Mouse (Mus musculus): ENCODE results near the gene Oas1f. TPM values are rescaled to one million over a fixed set of nuclear protein-coding genes. Genes with fewer than 3 reads are reported as not detected.
"Not testable (repeated sequence)": the region's sequence is repeated elsewhere in the genome, so short reads cannot be mapped to it uniquely, and the experiment has no call there.

Gene Oas1f
- polyA plus RNA-seq, 1 experiment from 2014 or later, result not detected

GRCm38 (mm10) chr5:120865336-120865860 lies 18.2 kb downstream of the Oas1f start:
- Histone ChIP-seq H3K27ac (ENCODE audit: low read length) (no peak overlapping the region), H3K4me1 (ENCODE audit: control insufficient read depth, low read depth, low read length) (no peaks in the 10 kb centered on the region), H3K9me3 (replicated peaks; ENCODE audit: control insufficient read depth, low read length) (no peaks in the 10 kb centered on the region), H3K27me3 (ENCODE audit: control insufficient read depth, insufficient read depth, low read depth, low read length) (no peaks in the 10 kb centered on the region), H3K9ac (ENCODE audit: low read depth, low read length) (no peak overlapping the region), H3K4me2 (ENCODE audit: low read depth, low read length) (no peak overlapping the region), H3K36me3 (ENCODE audit: control insufficient read depth, insufficient read depth) (no peaks in the 10 kb centered on the region), H3K4me3 (ENCODE audit: low read depth, low read length) (no peak overlapping the region)
- ATAC-seq (ENCODE audit: low read depth), result no peak
- 48% methylated on average over 3 of the region's 3 CpGs for WGBS (ENCODE audit: insufficient replicate concordance)

DNA sequence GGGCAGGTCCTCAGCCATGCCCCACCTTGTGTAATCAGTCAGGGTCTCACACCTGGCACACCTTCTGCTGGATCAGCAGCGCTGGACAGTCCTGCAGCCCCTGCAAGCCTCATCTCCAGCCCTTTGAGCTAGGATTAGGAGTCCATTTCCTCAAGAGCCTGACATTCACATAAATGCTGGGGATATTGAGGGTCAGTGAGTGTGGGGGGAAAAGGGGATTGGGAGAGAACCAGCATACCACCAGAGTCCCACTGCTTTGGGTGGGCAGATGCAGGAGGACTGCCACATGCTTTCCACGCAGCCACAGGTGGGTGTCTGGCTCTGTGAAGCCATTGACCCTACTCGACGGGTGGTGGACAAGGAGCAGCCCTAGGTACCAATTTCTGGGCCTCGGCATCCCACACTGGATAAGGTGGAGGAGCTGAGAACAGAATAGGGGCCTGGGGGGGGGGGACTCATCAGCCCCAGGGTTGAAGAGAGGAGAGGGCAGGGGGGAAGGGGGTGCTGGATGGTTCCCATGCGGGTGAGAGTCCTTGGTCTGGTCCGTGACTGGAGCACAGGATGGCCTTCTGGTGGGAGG lies 22.4 kb downstream of the Oas1f start:
- no peaks in the 10 kb centered on the region for H3K36me3 ChIP-seq (ENCODE audit: control insufficient read depth, insufficient read depth)
- H3K4me1 ChIP-seq (ENCODE audit: control insufficient read depth, low read depth, low read length), result no peaks in the 10 kb centered on the region
- no peak overlapping the region for H3K9ac ChIP-seq (ENCODE audit: low read depth, low read length)
- H3K4me3 ChIP-seq (ENCODE audit: low read depth, low read length), result no peak overlapping the region
- H3K4me2 ChIP-seq (ENCODE audit: low read depth, low read length), result no peak overlapping the region
- no peaks in the 10 kb centered on the region for H3K27me3 ChIP-seq (ENCODE audit: control insufficient read depth, insufficient read depth, low read depth, low read length)
- 52% methylated on average over 7 of the region's 7 CpGs for WGBS (ENCODE audit: insufficient replicate concordance)
- no peaks in the 10 kb centered on the region for H3K9me3 ChIP-seq (replicated peaks; ENCODE audit: control insufficient read depth, low read length)
- ATAC-seq (ENCODE audit: low read depth), result no peak
- no peak overlapping the region for H3K27ac ChIP-seq (ENCODE audit: low read length)

GRCm38 (mm10) chr5:120870081-120870480 lies 22.9 kb downstream of the Oas1f start:
- H3K9me3 ChIP-seq (replicated peaks; ENCODE audit: control insufficient read depth, low read length), result no peaks in the 10 kb centered on the region
- no peak overlapping the region for H3K4me3 ChIP-seq (ENCODE audit: low read depth, low read length)
- no peak overlapping the region for H3K27ac ChIP-seq (ENCODE audit: low read length)
- H3K4me2 ChIP-seq (ENCODE audit: low read depth, low read length), result no peak overlapping the region
- no peak for ATAC-seq (ENCODE audit: low read depth)
- H3K27me3 ChIP-seq (ENCODE audit: control insufficient read depth, insufficient read depth, low read depth, low read length), result no peaks in the 10 kb centered on the region
- H3K9ac ChIP-seq (ENCODE audit: low read depth, low read length), result no peak overlapping the region
- 41% methylated on average over 3 of the region's 3 CpGs for WGBS (ENCODE audit: insufficient replicate concordance)
- no peaks in the 10 kb centered on the region for H3K4me1 ChIP-seq (ENCODE audit: control insufficient read depth, low read depth, low read length)
- H3K36me3 ChIP-seq (ENCODE audit: control insufficient read depth, insufficient read depth), result no peaks in the 10 kb centered on the region

GRCm38 (mm10) chr5:120870782-120871181 lies 23.6 kb downstream of the Oas1f start:
- no peak overlapping the region for H3K27ac ChIP-seq (ENCODE audit: low read length)
- H3K36me3 ChIP-seq (ENCODE audit: control insufficient read depth, insufficient read depth), result no peaks in the 10 kb centered on the region
- H3K9ac ChIP-seq (ENCODE audit: low read depth, low read length), result no peak overlapping the region
- H3K4me3 ChIP-seq (ENCODE audit: low read depth, low read length), result no peak overlapping the region
- WGBS (ENCODE audit: insufficient replicate concordance), result 66% methylated on average over 7 of the region's 7 CpGs
- no peaks in the 10 kb centered on the region for H3K27me3 ChIP-seq (ENCODE audit: control insufficient read depth, insufficient read depth, low read depth, low read length)
- H3K4me2 ChIP-seq (ENCODE audit: low read depth, low read length), result no peak overlapping the region
- no peak for ATAC-seq (ENCODE audit: low read depth)
- no peaks in the 10 kb centered on the region for H3K9me3 ChIP-seq (replicated peaks; ENCODE audit: control insufficient read depth, low read length)
- no peaks in the 10 kb centered on the region for H3K4me1 ChIP-seq (ENCODE audit: control insufficient read depth, low read depth, low read length)

GRCm38 (mm10) chr5:120871469-120871868 lies 24.3 kb downstream of the Oas1f start:
- Histone ChIP-seq H3K27me3 (ENCODE audit: control insufficient read depth, insufficient read depth, low read depth, low read length) (no peaks in the 10 kb centered on the region), H3K4me2 (ENCODE audit: low read depth, low read length) (no peak overlapping the region), H3K36me3 (ENCODE audit: control insufficient read depth, insufficient read depth) (no peaks in the 10 kb centered on the region), H3K9ac (ENCODE audit: low read depth, low read length) (no peak overlapping the region), H3K9me3 (replicated peaks; ENCODE audit: control insufficient read depth, low read length) (no peaks in the 10 kb centered on the region), H3K4me1 (ENCODE audit: control insufficient read depth, low read depth, low read length) (no peaks in the 10 kb centered on the region), H3K27ac (ENCODE audit: low read length) (no peak overlapping the region), H3K4me3 (ENCODE audit: low read depth, low read length) (no peak overlapping the region)
- 27% methylated on average over 2 of the region's 2 CpGs for WGBS (ENCODE audit: insufficient replicate concordance)
- no peak for ATAC-seq (ENCODE audit: low read depth)

- WGBS (ENCODE audit: insufficient replicate concordance), result 43% methylated on average over 2 of the region's 3 CpGs
- H3K27me3 ChIP-seq (ENCODE audit: control insufficient read depth, insufficient read depth, low read depth, low read length); ATAC-seq (ENCODE audit: low read depth); H3K4me2 ChIP-seq (ENCODE audit: low read depth, low read length); H3K9me3 ChIP-seq (replicated peaks; ENCODE audit: control insufficient read depth, low read length); H3K9ac ChIP-seq (ENCODE audit: low read depth, low read length); H3K27ac ChIP-seq (ENCODE audit: low read length); H3K36me3 ChIP-seq (ENCODE audit: control insufficient read depth, insufficient read depth); H3K4me3 ChIP-seq (ENCODE audit: low read depth, low read length); H3K4me1 ChIP-seq (ENCODE audit: control insufficient read depth, low read depth, low read length): not testable (repeated sequence)
Observed at GRCm38 (mm10) chr5:120876839-120877238, 29.7 kb downstream of the Oas1f start.

GRCm38 (mm10) chr5:120877407-120877806 lies 30.2 kb downstream of the Oas1f start:
- not testable (repeated sequence) for H3K36me3 ChIP-seq (ENCODE audit: control insufficient read depth, insufficient read depth); H3K9me3 ChIP-seq (replicated peaks; ENCODE audit: control insufficient read depth, low read length); H3K4me1 ChIP-seq (ENCODE audit: control insufficient read depth, low read depth, low read length); H3K9ac ChIP-seq (ENCODE audit: low read depth, low read length); H3K4me3 ChIP-seq (ENCODE audit: low read depth, low read length); H3K27ac ChIP-seq (ENCODE audit: low read length); ATAC-seq (ENCODE audit: low read depth); H3K27me3 ChIP-seq (ENCODE audit: control insufficient read depth, insufficient read depth, low read depth, low read length); H3K4me2 ChIP-seq (ENCODE audit: low read depth, low read length)
- 51% methylated on average over 2 of the region's 2 CpGs for WGBS (ENCODE audit: insufficient replicate concordance)

DNA sequence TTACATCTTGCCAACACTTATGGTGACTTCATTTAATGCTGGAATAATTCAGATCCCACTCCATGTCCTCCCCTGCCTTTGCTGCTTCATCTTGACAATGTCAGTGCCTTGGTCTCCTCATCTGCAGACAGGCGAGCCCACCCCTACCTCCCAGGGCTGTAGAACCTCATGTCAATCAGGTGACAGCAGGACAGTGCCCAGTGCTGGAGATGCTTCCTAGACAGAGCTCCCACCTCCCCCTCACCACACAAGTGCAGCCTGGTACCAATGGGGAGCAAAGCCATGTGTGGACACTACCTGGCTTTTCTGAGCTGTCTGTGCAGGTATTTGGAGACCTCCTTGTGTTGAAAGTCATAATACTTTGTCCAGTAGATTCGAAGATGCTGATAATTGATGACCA lies 31.6 kb downstream of the Oas1f start:
- H3K27me3 ChIP-seq (ENCODE audit: control insufficient read depth, insufficient read depth, low read depth, low read length); H3K27ac ChIP-seq (ENCODE audit: low read length); H3K4me1 ChIP-seq (ENCODE audit: control insufficient read depth, low read depth, low read length); H3K36me3 ChIP-seq (ENCODE audit: control insufficient read depth, insufficient read depth); H3K9me3 ChIP-seq (replicated peaks; ENCODE audit: control insufficient read depth, low read length); H3K4me2 ChIP-seq (ENCODE audit: low read depth, low read length); ATAC-seq (ENCODE audit: low read depth); H3K9ac ChIP-seq (ENCODE audit: low read depth, low read length); H3K4me3 ChIP-seq (ENCODE audit: low read depth, low read length): not testable (repeated sequence)
- 37% methylated on average over 2 of the region's 2 CpGs for WGBS (ENCODE audit: insufficient replicate concordance)

GRCm38 (mm10) chr5:120881681-120882080 lies 34.5 kb downstream of the Oas1f start:
- WGBS (ENCODE audit: insufficient replicate concordance), result 66% methylated on average over 6 of the region's 6 CpGs
- not testable (repeated sequence) for H3K9ac ChIP-seq (ENCODE audit: low read depth, low read length)

More at GRCm38 (mm10) chr5:120881681-120882080, 34.5 kb downstream of the Oas1f start:
- H3K9me3 ChIP-seq (replicated peaks; ENCODE audit: control insufficient read depth, low read length); H3K27ac ChIP-seq (ENCODE audit: low read length); ATAC-seq (ENCODE audit: low read depth); H3K4me3 ChIP-seq (ENCODE audit: low read depth, low read length); H3K4me1 ChIP-seq (ENCODE audit: control insufficient read depth, low read depth, low read length); H3K4me2 ChIP-seq (ENCODE audit: low read depth, low read length); H3K27me3 ChIP-seq (ENCODE audit: control insufficient read depth, insufficient read depth, low read depth, low read length); H3K36me3 ChIP-seq (ENCODE audit: control insufficient read depth, insufficient read depth): not testable (repeated sequence)
